Mouse (Mus musculus) erythroblast, embryonic 14.5 days (primary cell): ENCODE data around the gene Zfy2. TPM values are rescaled to one million over a fixed set of nuclear protein-coding genes. Genes with fewer than 3 reads are reported as not detected.

Experiments used
- H3K27me3 ChIP-seq: 2 replicates; pipeline ENCODE4 v1.6.1; 2012; ENCODE audit warnings: inconsistent platforms; ENCODE audit not compliant: control insufficient read depth
- H3K36me3 ChIP-seq: 2 replicates; pipeline ENCODE4 v1.6.1; 2012; ENCODE audit warnings: mild to moderate bottlenecking, inconsistent platforms; ENCODE audit not compliant: control insufficient read depth
- H3K4me1 ChIP-seq: 2 replicates; pipeline ENCODE4 v1.6.1; 2012; ENCODE audit warnings: inconsistent platforms; ENCODE audit not compliant: control insufficient read depth
- H3K4me3 ChIP-seq: replicated peaks from 2 replicates; pipeline ENCODE3; 2012; ENCODE audit warnings: moderate library complexity, mild to moderate bottlenecking, inconsistent platforms
- H3K9me3 ChIP-seq: 2 replicates; pipeline ENCODE4 v1.6.1; 2012; ENCODE audit warnings: low read length, inconsistent platforms, mixed read lengths; ENCODE audit not compliant: control insufficient read depth
- GATA1 ChIP-seq: IDR thresholded peaks from 2 replicates; pipeline ENCODE4 v1.6.1; 2012; ENCODE audit warnings: low read length, inconsistent platforms, mixed read lengths
- TAL1 ChIP-seq: IDR thresholded peaks from 3 replicates; pipeline ENCODE4 v1.6.1; 2012; ENCODE audit warnings: low read length, inconsistent platforms, mixed read lengths
- polyA plus RNA-seq: library from polyadenylated mRNA; stranded (reverse); fragments of >175 nt; gene quantifications from 2 replicates; pipeline ENCODE4 v1.2.3, GENCODE M21; 2012

Gene Zfy2
- not detected in 2 replicates for polyA plus RNA-seq

GRCm38 (mm10) chrY:2170309-2170708 lies at the start of gene Zfy2:
Gene Zfy2, minus strand, starts transcription at chrY:2170409.
- TF ChIP-seq GATA1 (no peak), TAL1 (no peak)
- Histone ChIP-seq H3K27me3 (no peaks in the 10 kb centered on the region), H3K36me3 (no peaks in the 10 kb centered on the region), H3K4me3 (no peak within 1 kb of the TSS), H3K9me3 (no peaks in the 10 kb centered on the region), H3K4me1 (no peaks in the 10 kb centered on the region)
